ENCODE assay signal across 8 mouse cellular contexts in genomic region chr8:45065391-45065790, GRCm38 (mm10). TPM values are rescaled to one million over a fixed set of nuclear protein-coding genes. Genes with fewer than 3 reads are reported as not detected.
"Had no signal": no experiment of that assay in that cellular context is flagged by ENCODE, and none has a peak within 500 bp of the region (broad histone marks: within the 10 kb centered on the region; RNA-seq: fewer than 3 reads in every experiment).

No protein-coding gene starts in this region.

RNA-seq across cellular contexts. Expression of gene Mtnr1a, which starts 3.5 kb away (rescaled TPM):
- total RNA-seq: megakaryocyte progenitor cell, adult 5-6 weeks; monocyte, adult 5-6 weeks; neutrophil, adult 5-6 weeks had no signal
- polyA plus RNA-seq: lung, adult 2 months; lung, postnatal 0 days; macrophage; spleen, adult 2 months; thymus, postnatal 0 days had no signal
